Mouse (Mus musculus) hindbrain, embryonic 13.5 days (tissue): Measurements from ENCODE around the gene 5730596B20Rik. TPM values are rescaled to one million over a fixed set of nuclear protein-coding genes. Genes with fewer than 3 reads are reported as not detected.

ENCODE experiments used
- ATAC-seq: fragments of 200-750 bp; cut with Nextera tagmentation; 2 replicates; pipeline ENCODE4 v1.8.0; 2017; ENCODE audit warnings: moderate TSS enrichment; ENCODE audit not compliant: low FRiP score
- H3K27ac ChIP-seq: fragments of 300-500 bp; sonication (generic); 2 replicates; pipeline ENCODE4 v1.5.1; 2015; ENCODE audit warnings: inconsistent platforms, mild to moderate bottlenecking, moderate library complexity
- H3K27me3 ChIP-seq: fragments of 300-500 bp; sonication (generic); 2 replicates; pipeline ENCODE4 v1.6.1; 2015; ENCODE audit warnings: mild to moderate bottlenecking, inconsistent platforms
- H3K36me3 ChIP-seq: fragments of 300-500 bp; sonication (generic); 2 replicates; pipeline ENCODE4 v1.6.1; 2015; ENCODE audit warnings: mild to moderate bottlenecking, inconsistent platforms
- H3K4me1 ChIP-seq: fragments of 300-500 bp; sonication (generic); replicated peaks from 2 replicates; pipeline ENCODE4 v1.6.1; 2015; ENCODE audit warnings: inconsistent platforms
- H3K4me2 ChIP-seq: fragments of 300-500 bp; sonication (generic); 2 replicates; pipeline ENCODE4 v1.6.1; 2015; ENCODE audit warnings: inconsistent platforms, mild to moderate bottlenecking, moderate library complexity
- H3K4me3 ChIP-seq: fragments of 300-500 bp; sonication (generic); 2 replicates; pipeline ENCODE4 v1.5.1; 2015; ENCODE audit warnings: mild to moderate bottlenecking, inconsistent platforms
- H3K9ac ChIP-seq: fragments of 300-500 bp; sonication (generic); 2 replicates; pipeline ENCODE4 v1.6.1; 2015; ENCODE audit warnings: mild to moderate bottlenecking, inconsistent platforms
- H3K9me3 ChIP-seq: fragments of 300-500 bp; sonication (generic); 2 replicates; pipeline ENCODE4 v1.6.1; 2016; ENCODE audit warnings: inconsistent platforms
- WGBS: fragments of 180-500 bp; shearing (Covaris S2); methylation state at CpG from one replicate; pipeline ENCODE4 v1.1.7; 2015; 5-methylcytosine and 5-hydroxymethylcytosine counted together
- polyA plus RNA-seq: library from polyadenylated mRNA; unstranded; fragments of >200 nt; fragmentation: Nextera tagmentation; extraction: Ambion mirVana; gene quantifications from 2 replicates; pipeline ENCODE4 v1.2.1, GENCODE M21; 2015

The 5730596B20Rik gene
- polyA plus RNA-seq, 1 experiment from 2014 or later, result 8.3 TPM

- Histone ChIP-seq H3K9me3 (no peaks in the 10 kb centered on the region), H3K4me2 (peak within 1 kb of the TSS; percentile 88), H3K4me1 (peaks cover 24% of the 10 kb centered on the region), H3K27ac (peak within 1 kb of the TSS; percentile 100), H3K4me3 (peak within 1 kb of the TSS; percentile 70), H3K36me3 (peaks cover under 1% of the 10 kb centered on the region; the same call in 1 of the 2 replicates), H3K9ac (peak within 1 kb of the TSS; percentile 100), H3K27me3 (peaks cover 16% of the 10 kb centered on the region; the same call in 1 of the 2 replicates)
- under 1% methylated on average over 25 of the region's 25 CpGs for WGBS
- peak; percentile 74 for ATAC-seq
Observed at GRCm38 (mm10) chr6:52164626-52165440, 12.5 kb upstream of the 5730596B20Rik start, which contains the start of gene Hoxa2. TSS of gene Hoxa2 (minus strand) at chr6:52164831.

DNA sequence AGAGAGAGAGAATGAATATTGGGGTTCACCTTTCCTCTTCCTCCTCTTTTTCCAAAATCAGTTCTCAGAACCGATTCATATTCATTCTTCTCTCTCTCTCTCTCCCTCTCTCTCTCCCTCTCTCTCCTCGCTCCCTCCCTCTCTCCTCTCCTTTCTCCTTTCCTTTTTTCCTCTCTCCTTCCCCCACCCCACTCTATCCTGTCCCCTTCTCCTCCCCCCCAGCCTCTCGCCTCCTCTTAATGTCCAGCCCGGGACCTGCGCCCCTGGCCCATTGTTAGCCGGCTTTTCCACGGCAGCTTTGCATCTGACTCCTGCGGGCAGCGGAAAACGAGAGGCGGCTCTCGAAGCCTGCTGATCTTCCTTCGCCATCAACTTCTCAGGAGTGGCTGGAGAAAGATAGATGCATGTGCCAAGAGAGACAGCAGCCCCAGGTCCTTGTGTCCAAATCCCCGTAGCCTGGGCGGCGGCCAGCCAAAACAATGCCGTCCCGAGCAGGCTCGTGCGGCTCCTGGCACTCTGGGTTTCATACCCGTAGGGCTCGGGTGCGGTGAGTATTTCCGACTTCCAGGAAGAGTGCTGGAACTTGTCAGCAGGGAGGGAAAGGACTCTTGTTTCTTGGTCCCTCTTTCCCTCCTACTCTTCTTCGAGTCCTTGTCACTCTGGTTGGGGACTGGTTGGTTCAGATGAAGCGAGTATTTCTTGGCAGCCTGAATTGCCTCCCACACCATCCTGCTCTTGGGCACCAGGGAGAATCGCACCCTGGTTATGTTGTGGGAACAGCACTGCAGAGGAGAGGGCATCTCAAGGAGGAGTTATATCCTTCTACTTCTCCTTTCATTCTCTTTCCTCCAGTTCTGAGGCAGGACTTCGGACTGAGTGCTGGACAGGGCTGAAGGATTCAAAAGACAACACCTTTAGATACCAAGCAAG is 11.6 kb upstream of the 5730596B20Rik start:
- peak overlapping the region; percentile 88 for H3K4me2 ChIP-seq

GRCm38 (mm10) chr6:52166431-52167077 is 10.7 kb upstream of the 5730596B20Rik start:
- peak overlapping the region; percentile 100 for H3K27ac ChIP-seq
- 2% methylated on average over 4 of the region's 4 CpGs for WGBS
- peaks cover 27% of the 10 kb centered on the region for H3K27me3 ChIP-seq
- no peaks in the 10 kb centered on the region for H3K9me3 ChIP-seq
- H3K9ac ChIP-seq, result peak overlapping the region; percentile 100
- H3K4me1 ChIP-seq, result peaks cover 31% of the 10 kb centered on the region
- no peak for ATAC-seq
- peak overlapping the region; percentile 88 for H3K4me2 ChIP-seq
- peaks cover 3% of the 10 kb centered on the region; the same call in 1 of the 2 replicates for H3K36me3 ChIP-seq
- peak overlapping the region; percentile 70 for H3K4me3 ChIP-seq

More for the DNA sequence above, 11.6 kb upstream of the 5730596B20Rik start:
- H3K27me3 ChIP-seq, result peaks cover 20% of the 10 kb centered on the region; the same call in 1 of the 2 replicates
- H3K36me3 ChIP-seq, result peaks cover 3% of the 10 kb centered on the region; the same call in 1 of the 2 replicates
- no peaks in the 10 kb centered on the region for H3K9me3 ChIP-seq
- H3K9ac ChIP-seq, result peak overlapping the region; percentile 100
- under 1% methylated on average over 28 of the region's 28 CpGs for WGBS
- H3K4me1 ChIP-seq, result peaks cover 24% of the 10 kb centered on the region
- peak overlapping the region; percentile 70 for H3K4me3 ChIP-seq
- ATAC-seq, result no peak
- H3K27ac ChIP-seq, result peak overlapping the region; percentile 100

DNA sequence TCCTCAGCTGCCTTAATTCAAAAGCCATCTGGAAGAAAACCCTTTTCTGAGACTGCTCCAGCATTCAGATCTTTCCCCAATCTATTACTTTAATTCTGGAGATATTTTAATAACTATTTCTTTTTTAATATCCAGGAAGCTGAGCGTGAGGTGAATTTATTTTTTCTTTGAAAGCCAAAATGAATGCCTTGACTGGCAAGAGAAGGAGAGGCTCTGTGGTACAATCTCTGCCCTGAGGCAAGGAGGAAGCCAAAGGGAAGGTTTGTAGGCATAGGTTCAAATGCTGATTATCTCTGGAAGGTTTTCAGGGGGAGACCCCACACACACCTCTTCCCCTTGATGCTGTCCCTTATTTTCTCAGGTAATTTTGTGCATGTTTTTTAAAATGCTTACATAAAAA is 10.1 kb upstream of the 5730596B20Rik start:
- Histone ChIP-seq H3K36me3 (peaks cover 3% of the 10 kb centered on the region; the same call in 1 of the 2 replicates), H3K4me1 (peaks cover 38% of the 10 kb centered on the region), H3K4me3 (peak overlapping the region; percentile 70), H3K27me3 (peaks cover 31% of the 10 kb centered on the region), H3K9ac (peak overlapping the region; percentile 100), H3K27ac (peak overlapping the region; percentile 100), H3K9me3 (no peaks in the 10 kb centered on the region), H3K4me2 (peak overlapping the region; percentile 88)
- WGBS, result 6% methylated on average over 1 of the region's 1 CpGs
- no peak for ATAC-seq

- Histone ChIP-seq H3K27ac (peak overlapping the region; percentile 100), H3K9ac (peak overlapping the region; percentile 100), H3K4me2 (peak overlapping the region; percentile 88), H3K9me3 (no peaks in the 10 kb centered on the region), H3K4me1 (peaks cover 43% of the 10 kb centered on the region), H3K4me3 (peak overlapping the region; percentile 70), H3K27me3 (peaks cover 36% of the 10 kb centered on the region), H3K36me3 (peaks cover 3% of the 10 kb centered on the region; the same call in 1 of the 2 replicates)
- 2% methylated on average over 14 of the region's 14 CpGs for WGBS
- no peak for ATAC-seq
Observed at GRCm38 (mm10) chr6:52167736-52168161, 9.5 kb upstream of the 5730596B20Rik start.

GRCm38 (mm10) chr6:52168191-52169055 is 8.9 kb upstream of the 5730596B20Rik start:
- Histone ChIP-seq H3K4me2 (peak overlapping the region; percentile 88), H3K27ac (peak overlapping the region; percentile 100), H3K4me3 (peak overlapping the region; percentile 70), H3K27me3 (peaks cover 40% of the 10 kb centered on the region), H3K9me3 (no peaks in the 10 kb centered on the region), H3K9ac (peak overlapping the region; percentile 100), H3K4me1 (peaks cover 48% of the 10 kb centered on the region), H3K36me3 (peaks cover 3% of the 10 kb centered on the region; the same call in 1 of the 2 replicates)
- WGBS, result under 1% methylated on average over 42 of the region's 42 CpGs
- no peak for ATAC-seq

DNA sequence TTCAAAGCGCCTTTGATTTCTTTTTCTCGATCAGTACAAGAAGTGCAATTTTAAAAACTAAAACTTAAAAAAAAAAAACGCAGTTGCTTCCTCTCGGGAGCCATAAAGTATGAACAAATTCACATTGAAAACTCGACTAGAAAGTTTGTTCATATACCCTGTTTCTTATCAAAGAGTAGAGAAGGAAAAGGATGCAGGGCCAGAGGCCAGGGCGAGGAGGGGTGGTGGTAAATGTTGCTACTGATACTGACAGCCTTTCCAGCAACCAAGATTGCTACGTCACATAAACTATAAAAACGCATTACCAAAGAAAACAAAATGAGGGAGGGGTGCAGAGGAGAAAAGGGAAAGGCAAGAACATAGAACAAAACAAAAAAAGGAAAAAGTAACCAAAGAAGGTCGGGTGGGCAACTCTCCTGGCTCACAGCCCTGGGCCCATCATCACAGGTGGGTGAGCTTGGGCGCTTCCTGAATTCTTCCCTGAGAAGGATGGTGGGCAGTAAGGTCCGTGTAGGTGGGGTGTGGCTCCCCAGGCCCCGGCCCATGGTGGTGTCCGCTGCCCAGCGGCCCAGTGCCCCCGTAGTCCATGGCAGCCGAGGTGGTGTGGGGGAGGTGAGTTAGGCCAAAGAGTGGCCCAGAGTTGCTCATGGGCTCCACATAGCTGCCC is 7.7 kb upstream of the 5730596B20Rik start:
- Histone ChIP-seq H3K27me3 (peaks cover 41% of the 10 kb centered on the region), H3K36me3 (peaks cover 3% of the 10 kb centered on the region; the same call in 1 of the 2 replicates), H3K4me3 (peak overlapping the region; percentile 70), H3K9ac (peak overlapping the region; percentile 100), H3K4me2 (peak overlapping the region; percentile 88), H3K27ac (peak overlapping the region; percentile 100), H3K9me3 (no peaks in the 10 kb centered on the region), H3K4me1 (peaks cover 50% of the 10 kb centered on the region)
- WGBS, result 7% methylated on average over 16 of the region's 16 CpGs
- no peak for ATAC-seq

DNA sequence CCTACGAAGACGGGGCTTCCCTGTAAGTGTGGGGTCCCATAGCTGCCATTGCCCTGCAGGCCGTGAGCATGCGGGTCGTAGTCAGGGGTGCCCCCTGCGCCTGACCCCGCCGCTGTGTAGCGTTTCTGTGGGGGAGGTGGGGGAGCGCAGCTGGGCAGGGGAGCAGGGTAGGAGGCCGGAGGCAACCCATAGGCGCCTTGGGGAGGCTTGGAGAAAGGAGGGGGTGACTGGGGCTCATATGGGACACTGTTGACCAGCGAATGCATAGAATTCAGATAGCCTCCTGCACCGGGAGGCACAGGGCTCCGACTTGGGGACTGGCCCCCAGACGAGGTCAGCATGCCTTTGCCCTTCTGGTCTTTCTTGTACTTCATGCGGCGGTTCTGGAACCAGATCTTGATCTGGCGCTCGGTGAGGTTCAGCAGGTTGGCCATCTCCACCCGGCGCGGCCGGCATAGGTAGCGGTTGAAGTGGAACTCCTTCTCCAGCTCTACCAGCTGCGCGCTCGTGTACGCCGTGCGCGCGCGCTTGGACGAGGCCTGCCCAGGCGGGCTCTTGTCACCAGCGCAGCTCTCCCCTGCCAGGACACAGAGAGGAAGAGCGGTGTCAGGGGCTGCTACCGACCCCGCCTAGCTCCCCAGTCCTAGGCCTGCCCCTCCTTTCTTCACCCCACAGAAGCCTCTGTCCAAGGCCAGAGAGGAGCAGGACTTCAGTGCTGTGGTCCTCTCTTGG is 7.0 kb upstream of the 5730596B20Rik start:
- Histone ChIP-seq H3K27me3 (peaks cover 41% of the 10 kb centered on the region), H3K9ac (peak overlapping the region; percentile 100), H3K4me2 (peak overlapping the region; percentile 88), H3K9me3 (no peaks in the 10 kb centered on the region), H3K4me1 (peaks cover 50% of the 10 kb centered on the region), H3K27ac (peak overlapping the region; percentile 100), H3K36me3 (peaks cover 3% of the 10 kb centered on the region; the same call in 1 of the 2 replicates), H3K4me3 (peak overlapping the region; percentile 70)
- 2% methylated on average over 40 of the region's 40 CpGs for WGBS
- no peak for ATAC-seq

GRCm38 (mm10) chr6:52170898-52171223 is 6.4 kb upstream of the 5730596B20Rik start:
- peaks cover 3% of the 10 kb centered on the region; the same call in 1 of the 2 replicates for H3K36me3 ChIP-seq
- ATAC-seq, result no peak
- H3K4me1 ChIP-seq, result peaks cover 46% of the 10 kb centered on the region
- no peaks in the 10 kb centered on the region for H3K9me3 ChIP-seq
- H3K9ac ChIP-seq, result peak overlapping the region; percentile 100
- H3K27ac ChIP-seq, result peak overlapping the region; percentile 100
- H3K4me2 ChIP-seq, result peak overlapping the region; percentile 88
- peak overlapping the region; percentile 70 for H3K4me3 ChIP-seq
- peaks cover 38% of the 10 kb centered on the region for H3K27me3 ChIP-seq
- WGBS, result 9% methylated on average over 5 of the region's 5 CpGs

DNA sequence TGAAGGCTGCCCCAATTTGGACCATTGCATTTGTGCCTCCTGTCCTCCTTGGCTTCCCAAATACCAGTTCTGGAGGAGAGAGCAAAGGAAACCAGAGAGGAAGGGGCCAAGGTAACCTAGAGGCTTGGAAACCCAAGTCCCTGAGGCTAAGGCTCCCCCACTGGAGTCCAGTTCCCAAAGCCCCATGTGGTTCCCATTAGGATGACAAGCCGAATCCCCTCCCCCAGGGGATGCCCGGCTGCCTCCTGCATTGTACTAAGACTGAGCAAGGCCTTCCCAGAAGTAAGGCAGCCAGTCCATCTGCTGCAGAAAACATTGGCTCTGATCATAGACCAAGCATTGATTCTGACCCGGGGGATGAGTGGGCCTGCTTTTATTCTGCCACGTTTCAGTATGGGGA is 6.0 kb upstream of the 5730596B20Rik start:
- H3K27ac ChIP-seq, result peak overlapping the region; percentile 100

More for the DNA sequence above, 6.0 kb upstream of the 5730596B20Rik start:
- H3K9me3 ChIP-seq, result no peaks in the 10 kb centered on the region
- H3K9ac ChIP-seq, result peak overlapping the region; percentile 100
- peaks cover 3% of the 10 kb centered on the region; the same call in 1 of the 2 replicates for H3K36me3 ChIP-seq
- under 1% methylated on average over 4 of the region's 4 CpGs for WGBS
- H3K4me1 ChIP-seq, result peaks cover 44% of the 10 kb centered on the region
- peak overlapping the region; percentile 70 for H3K4me3 ChIP-seq
- peak overlapping the region; percentile 88 for H3K4me2 ChIP-seq
- ATAC-seq, result no peak
- H3K27me3 ChIP-seq, result peaks cover 37% of the 10 kb centered on the region
